Mouse (Mus musculus) bone marrow, adult 2 months (tissue): ENCODE measurements around the gene Stmn1. TPM values are rescaled to one million over a fixed set of nuclear protein-coding genes. Genes with fewer than 3 reads are reported as not detected.

Source experiments
- H3K27ac ChIP-seq: fragments of 200-500 bp; 2 replicates; pipeline ENCODE4 v1.5.1; 2012; ENCODE audit warnings: low read depth, mild to moderate bottlenecking, control low read depth, inconsistent platforms, low read length; ENCODE audit not compliant: control insufficient read depth, poor library complexity, insufficient read depth
- H3K4me1 ChIP-seq: fragments of 200-500 bp; 2 replicates; pipeline ENCODE4 v1.6.1; 2011; ENCODE audit warnings: low read length; ENCODE audit not compliant: control insufficient read depth, insufficient read depth
- H3K4me3 ChIP-seq: fragments of 200-500 bp; replicated peaks from 2 replicates; pipeline ENCODE3; 2011; ENCODE audit warnings: mild to moderate bottlenecking, low read depth, low read length, control low read depth; ENCODE audit not compliant: control insufficient read depth
- CTCF ChIP-seq: fragments of 200-500 bp; IDR thresholded peaks from 2 replicates; pipeline ENCODE4 v1.5.1; 2011; ENCODE audit warnings: low read length, control low read depth; ENCODE audit not compliant: control insufficient read depth, insufficient read depth
- POLR2A ChIP-seq: fragments of 200-500 bp; IDR thresholded peaks from 2 replicates; pipeline ENCODE4 v1.6.1; 2011; ENCODE audit warnings: low read depth, mild to moderate bottlenecking, control low read depth, low read length, borderline replicate concordance; ENCODE audit not compliant: control insufficient read depth
- polyA plus RNA-seq: library from polyadenylated mRNA; stranded (reverse); fragments of >200 nt; gene quantifications from 2 replicates; pipeline ENCODE4 v1.2.4, GENCODE M21; 2011; ENCODE audit warnings: low replicate concordance; ENCODE audit not compliant: missing spikeins, insufficient read depth, insufficient read length

Stmn1 gene
- polyA plus RNA-seq, 1 experiment: 423 TPM

DNA sequence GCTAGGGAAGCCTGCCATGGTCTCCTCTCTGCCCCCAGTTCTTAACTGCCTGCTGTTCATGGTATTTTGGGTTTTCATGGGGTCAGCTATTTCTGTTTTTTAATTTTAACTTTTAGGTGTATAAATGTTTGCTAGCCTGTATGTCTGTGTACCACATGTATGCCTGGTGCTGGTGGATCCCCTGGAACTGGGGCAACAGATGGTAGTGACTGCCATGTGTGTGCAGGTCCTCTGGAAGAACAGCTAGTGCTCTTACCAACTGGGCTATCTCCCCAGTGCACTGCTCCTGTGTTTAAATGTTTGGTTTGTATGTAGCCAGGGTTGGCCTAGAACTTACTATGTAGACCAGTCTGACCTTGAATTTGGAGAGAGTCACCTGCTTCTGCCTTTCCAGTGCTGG, 51.2 kb downstream of the Stmn1 start:
- Histone ChIP-seq H3K4me3 (no peak overlapping the region), H3K27ac (no peak overlapping the region), H3K4me1 (no peaks in the 10 kb centered on the region)
- TF ChIP-seq CTCF: no peak
- TF ChIP-seq POLR2A: no peak

Other genes with a start within 250 kb of the Stmn1 start
- not detected in 2 replicates for gene Catsper4, start 240.9 kb upstream of the Stmn1 start, polyA plus RNA-seq
- gene Cnksr1, start 229.9 kb upstream of the Stmn1 start, polyA plus RNA-seq: not detected in 2 replicates
- gene E130218I03Rik, start 224.7 kb upstream of the Stmn1 start, polyA plus RNA-seq: not detected in 2 replicates
- gene Zfp593, start 222.7 kb upstream of the Stmn1 start, polyA plus RNA-seq: 2.6 and 8.0 TPM in 2 replicates
- not detected in 2 replicates for gene Gm30191, start 221.4 kb upstream of the Stmn1 start, polyA plus RNA-seq
- 5.2 and 7.5 TPM in 2 replicates for gene Grrp1, start 214.2 kb upstream of the Stmn1 start, polyA plus RNA-seq
- 4.9 and 5.2 TPM in 2 replicates for gene Pdik1l, start 180.4 kb upstream of the Stmn1 start, polyA plus RNA-seq
- 1.1 TPM in 1 of 2 replicates, not detected in the other for gene Trim63, start 153.2 kb upstream of the Stmn1 start, polyA plus RNA-seq
- gene Slc30a2, start 125.1 kb upstream of the Stmn1 start, polyA plus RNA-seq: 4.0 TPM in 1 of 2 replicates, not detected in the other
- gene Extl1, start 84.5 kb upstream of the Stmn1 start, polyA plus RNA-seq: 0.23 and 3.3 TPM in 2 replicates
- gene Pafah2, start 72.0 kb upstream of the Stmn1 start, polyA plus RNA-seq: 5.8 and 8.8 TPM in 2 replicates
- 10.2 and 10.8 TPM in 2 replicates for gene Paqr7, start 28.4 kb downstream of the Stmn1 start, polyA plus RNA-seq
- 9.5 and 13.9 TPM in 2 replicates for gene Aunip, start 42.7 kb downstream of the Stmn1 start, polyA plus RNA-seq
- gene Mtfr1l, start 67.1 kb downstream of the Stmn1 start, polyA plus RNA-seq: 35.3 and 57.2 TPM in 2 replicates
- gene Selenon, start 83.8 kb downstream of the Stmn1 start, polyA plus RNA-seq: 7.1 and 8.4 TPM in 2 replicates
- 2.7 and 7.3 TPM in 2 replicates for gene Man1c1, start 236.0 kb downstream of the Stmn1 start, polyA plus RNA-seq